Mouse (Mus musculus) kidney, adult 18-20 months (tissue): ENCODE results near the gene Snrpa.

Experiments used
- DNase-seq: peaks from one replicate; pipeline ENCODE4 v3.0.0; 2021

The Snrpa gene

DNA sequence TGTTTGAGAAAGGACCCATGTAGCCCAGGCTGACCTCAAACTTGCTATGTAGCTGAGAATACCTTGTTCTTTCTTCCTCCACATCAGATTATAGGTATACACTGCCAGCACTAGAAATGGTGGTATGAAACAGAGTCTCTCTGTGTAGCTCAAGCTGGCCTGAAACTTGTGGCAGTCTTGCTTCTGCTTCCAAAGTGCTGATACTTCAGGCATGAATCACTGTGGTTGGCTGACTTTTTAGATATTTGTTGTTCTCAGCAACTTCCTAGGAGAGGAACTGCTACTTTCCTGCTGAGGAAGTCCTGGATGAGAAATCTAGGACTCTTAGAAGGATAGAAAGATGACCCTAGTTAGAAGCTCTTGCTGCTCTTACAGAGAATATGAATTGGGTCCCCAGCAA, 2.3 kb upstream of the Snrpa start:
- no peak for DNase-seq

DNA sequence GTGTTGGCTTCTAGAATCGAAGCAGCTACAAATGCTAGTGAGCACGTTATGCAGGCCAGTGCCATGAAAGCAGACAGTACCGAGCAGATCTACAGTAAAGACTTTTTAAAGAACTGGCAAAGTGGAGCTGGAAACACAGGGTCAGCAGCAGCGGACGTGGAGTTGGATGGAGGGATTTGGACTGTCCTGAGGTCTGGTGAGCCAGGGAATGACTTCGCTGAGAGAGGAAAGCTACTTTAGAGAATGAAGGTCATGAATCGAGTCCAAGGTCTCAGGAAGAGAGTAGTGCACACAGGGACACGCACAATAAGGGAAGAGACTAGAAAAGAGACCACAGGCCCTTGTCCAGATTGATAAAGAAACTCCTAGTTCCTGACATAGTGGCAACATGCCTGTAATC, 1.6 kb upstream of the Snrpa start:
- no peak for DNase-seq

DNA sequence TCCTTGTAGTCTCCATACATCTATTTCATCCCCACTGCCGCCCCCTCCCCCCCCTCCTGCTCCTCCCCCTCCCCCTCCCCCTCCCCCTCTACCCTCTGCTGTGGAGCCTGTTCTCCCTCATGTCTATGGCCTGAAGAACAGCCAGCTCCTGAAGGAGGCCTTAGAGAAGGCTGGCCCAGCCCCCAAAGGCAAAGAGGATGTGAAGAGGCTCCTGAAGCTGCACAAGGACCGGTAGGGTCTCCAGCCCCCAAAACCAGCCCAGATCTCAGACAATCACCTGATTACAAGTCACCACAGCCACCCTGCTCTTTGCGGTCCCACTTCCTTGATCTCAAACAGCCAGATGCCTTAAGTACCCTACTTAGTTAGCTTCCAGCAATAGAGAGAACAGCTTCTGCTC, 1.1 kb upstream of the Snrpa start:
- no peak for DNase-seq

DNA sequence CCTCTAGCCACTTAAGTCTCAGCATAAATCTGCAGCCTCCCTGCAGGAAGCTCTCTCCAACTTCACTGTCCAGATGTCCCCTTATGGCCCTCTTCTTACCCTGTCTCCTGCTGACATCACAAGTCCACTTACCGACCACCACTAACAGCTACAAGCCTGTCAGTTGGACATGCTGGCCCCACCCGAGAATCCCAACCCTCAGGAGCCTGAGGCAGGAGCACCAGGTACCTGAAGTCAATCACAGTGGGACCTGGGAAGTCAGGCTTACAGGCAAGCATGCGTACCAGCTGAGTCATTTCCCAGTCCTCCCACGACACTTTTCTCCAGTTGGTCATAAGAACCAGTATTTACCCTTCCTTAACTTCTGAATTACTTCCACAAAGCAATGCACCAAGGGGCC, 2.3 kb downstream of the Snrpa start:
- DNase-seq: no peak

DNA sequence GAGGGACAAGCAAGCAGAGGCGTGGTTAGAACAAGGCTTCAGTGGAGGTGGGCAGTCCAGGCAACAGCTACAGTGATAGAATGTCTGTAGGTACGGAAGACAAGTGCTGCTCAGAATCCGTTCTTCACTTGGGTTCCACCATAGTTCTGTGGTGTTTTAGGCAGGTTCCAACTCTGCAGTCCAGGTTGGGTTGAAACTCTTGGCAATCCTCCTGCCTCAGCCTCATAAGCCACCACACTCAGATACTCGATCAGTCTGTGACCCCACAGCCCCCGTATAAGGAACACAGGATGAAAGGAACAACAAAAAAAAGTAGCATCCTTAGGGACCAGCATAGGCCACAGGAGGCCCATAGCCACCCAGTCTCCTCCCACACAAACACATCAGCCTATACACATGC, 3.6 kb downstream of the Snrpa start:
- no peak for DNase-seq

DNA sequence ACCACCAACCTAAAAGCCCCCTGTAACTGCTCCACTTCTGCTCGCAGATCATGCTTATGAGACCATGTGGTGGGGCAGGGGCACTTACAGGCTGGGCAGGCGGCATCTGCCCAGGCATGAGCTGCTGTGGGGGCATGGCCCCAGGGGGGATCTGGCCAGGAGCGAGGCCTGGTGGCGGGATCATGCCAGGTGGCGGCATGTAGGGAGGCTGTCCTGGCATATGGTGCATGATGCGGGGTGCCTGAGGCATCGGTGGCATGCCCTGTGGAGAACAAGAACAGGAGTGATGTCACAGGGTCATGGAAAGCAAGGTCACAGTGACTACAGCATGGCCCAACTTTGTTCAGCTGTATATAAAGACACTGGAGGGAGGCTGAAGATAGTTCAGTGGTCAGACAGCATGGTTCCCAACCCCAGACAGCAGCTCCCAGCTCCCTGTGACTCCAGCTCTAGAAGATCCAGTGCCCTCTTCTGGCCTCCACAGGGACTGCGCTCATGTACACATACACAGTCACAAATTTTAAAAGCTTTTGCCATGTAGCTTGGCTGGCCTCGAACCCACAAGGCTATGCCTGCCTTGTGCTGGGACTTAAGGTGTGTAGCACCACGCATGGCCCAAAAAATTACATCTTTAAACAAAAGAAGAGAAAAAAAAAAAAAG, 6.7 kb downstream of the Snrpa start:
- DNase-seq: no peak

DNA sequence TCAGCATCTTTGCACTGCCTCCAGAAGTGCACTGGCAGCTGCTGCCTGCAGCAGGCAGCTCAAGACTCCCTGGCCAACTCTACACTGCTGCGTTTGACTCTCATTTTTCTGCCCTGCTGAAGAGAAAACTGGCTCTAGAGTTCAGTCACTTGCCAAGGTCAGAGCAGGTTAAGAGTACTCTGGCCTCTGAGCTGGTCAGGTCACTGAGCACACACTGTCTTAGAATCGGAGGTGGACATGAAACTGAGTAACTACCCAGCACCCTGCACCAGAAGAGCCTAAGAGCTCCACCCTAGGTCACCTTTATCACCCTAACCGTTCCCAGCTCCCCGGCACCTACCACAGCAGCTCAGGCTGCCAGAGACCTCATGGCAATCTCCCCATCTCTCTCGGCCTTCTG, 10.1 kb downstream of the Snrpa start:
- no peak for DNase-seq

DNA sequence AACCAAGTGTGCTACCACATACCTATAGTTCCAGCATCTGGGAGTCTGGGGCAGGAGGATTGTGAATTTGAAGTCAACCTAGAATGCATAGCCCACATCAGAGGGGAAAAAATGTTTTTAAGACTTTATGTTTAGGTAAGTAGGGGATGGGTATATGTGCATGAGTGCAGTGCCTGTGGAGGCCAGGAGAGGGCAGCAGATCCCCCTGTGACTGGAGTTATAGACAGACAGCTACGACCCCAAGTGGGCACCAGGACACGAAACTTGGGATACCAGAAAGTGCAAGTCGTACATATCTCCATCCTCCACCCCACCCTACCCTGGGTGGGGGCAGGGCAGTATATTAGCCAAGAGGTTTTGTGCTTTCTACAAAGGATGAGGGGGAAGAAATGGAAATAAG, 11.1 kb downstream of the Snrpa start:
- no peak for DNase-seq

DNA sequence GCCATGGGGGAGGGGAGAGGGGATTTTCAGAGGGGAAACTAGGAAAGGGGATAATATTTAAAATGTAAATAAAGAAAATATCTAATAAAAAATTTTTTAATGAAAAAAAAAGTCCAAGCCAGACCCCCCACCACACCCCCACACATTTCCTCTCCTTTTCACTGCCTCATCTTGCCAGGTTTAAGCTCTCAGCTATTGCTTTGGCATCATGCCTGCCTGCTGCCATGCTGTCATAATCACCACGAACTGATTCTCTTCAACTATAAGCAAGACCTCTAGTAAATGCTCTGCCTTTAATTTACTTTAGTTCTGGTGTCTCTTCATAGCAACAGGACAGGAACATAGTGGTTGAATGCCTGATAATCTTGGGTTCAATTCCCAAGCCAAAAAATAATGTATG, 13.6 kb downstream of the Snrpa start:
- no peak for DNase-seq

DNA sequence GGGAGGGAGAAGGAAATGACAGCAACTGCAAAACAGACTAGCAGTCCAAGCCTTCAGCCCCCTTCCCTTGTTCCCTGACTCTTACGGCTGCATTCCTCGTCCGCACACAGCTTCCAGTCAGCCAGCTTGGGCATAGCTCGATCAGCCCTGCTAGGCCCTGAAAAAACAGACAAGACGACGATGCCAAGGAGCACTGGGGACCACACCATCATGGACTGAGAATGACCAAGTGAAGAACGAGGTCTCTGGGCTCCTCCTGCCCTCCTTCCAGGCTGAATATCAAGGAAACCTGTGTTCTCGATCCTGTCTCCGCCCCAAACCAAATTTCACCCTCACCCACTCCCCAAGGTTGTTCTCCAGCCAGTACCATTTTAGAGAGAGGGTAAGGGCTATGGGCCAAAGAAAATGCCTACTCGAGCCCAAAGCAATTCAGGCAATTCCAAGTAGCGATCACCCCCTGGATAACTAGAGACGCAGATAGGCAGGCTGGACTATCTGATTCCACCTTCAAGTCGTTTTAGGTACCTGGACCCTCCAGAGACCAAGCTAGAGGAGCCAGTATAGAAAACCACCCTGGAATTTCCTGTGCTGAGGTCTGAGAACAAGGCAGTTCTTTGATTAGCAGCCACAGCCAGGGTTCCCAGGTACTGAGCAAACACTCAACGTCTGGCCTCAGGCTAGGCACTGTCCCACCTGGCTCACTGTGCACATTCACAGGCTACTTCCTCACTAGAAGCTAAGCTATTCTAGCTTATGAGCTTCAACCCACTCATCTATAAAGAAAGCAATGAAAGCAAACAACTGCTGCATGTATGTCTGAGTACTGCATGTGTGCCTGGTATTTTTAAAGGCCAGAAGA, 15.0 kb downstream of the Snrpa start, which contains the start of the genes Gm21983 and Mia:
Gene Gm21983, minus strand, starts transcription at position 250 of the 859 bp plus-strand sequence.
Gene Mia, minus strand, starts transcription at position 321 of the 859 bp plus-strand sequence.
- no peak for DNase-seq

DNA sequence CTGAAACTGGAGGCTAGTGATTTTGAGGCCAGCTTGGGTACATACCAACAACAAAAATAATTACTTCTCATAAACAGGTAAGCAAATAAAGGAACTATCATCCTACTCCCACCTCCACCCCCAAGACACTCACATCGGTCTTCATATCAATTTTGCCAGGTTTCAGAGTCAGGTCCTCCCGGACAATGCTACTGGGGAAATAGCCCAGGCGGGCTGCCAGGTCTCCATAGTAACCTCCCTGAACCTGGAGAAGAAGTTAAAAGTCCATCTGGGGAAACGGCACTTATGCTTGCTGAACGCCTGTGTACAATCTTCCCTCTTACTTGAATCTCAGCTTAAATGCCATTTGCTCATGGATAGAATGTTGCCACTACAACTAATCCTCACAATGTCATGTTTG, 16.0 kb downstream of the Snrpa start:
- peak; percentile 88 for DNase-seq

DNA sequence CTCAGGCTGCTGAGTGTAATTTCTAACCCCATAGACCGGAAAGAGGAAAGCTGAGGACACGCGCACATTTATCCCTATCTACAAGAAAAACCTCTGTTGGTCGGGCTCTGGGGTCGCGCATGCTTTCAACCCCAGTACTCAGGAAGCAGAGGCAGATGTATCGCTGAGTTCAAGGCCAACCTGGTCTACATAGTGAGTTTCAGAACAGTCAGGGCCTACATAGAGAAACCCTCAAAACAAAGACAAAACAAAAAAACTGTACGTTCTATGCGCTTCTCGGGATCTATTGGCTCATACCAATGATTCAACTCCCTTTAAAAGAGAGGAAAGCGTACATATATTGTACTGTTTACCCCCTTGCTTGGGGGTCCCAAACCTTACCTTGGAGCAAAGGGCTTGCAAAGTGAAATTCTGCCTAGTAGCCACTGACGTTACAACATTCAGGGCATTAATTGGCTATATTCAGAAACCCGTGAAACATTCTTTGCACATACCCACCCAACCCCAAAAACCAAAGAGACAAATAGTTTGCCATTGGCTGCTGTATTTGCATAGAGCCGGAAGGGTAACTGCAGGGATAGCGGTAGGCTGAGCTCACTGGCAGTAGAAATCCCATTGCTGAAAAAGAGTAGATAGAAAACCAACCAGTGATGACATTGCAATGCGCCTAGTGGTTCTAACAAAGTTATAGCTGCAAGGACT, 16.7 kb downstream of the Snrpa start:
- no peak for DNase-seq

DNA sequence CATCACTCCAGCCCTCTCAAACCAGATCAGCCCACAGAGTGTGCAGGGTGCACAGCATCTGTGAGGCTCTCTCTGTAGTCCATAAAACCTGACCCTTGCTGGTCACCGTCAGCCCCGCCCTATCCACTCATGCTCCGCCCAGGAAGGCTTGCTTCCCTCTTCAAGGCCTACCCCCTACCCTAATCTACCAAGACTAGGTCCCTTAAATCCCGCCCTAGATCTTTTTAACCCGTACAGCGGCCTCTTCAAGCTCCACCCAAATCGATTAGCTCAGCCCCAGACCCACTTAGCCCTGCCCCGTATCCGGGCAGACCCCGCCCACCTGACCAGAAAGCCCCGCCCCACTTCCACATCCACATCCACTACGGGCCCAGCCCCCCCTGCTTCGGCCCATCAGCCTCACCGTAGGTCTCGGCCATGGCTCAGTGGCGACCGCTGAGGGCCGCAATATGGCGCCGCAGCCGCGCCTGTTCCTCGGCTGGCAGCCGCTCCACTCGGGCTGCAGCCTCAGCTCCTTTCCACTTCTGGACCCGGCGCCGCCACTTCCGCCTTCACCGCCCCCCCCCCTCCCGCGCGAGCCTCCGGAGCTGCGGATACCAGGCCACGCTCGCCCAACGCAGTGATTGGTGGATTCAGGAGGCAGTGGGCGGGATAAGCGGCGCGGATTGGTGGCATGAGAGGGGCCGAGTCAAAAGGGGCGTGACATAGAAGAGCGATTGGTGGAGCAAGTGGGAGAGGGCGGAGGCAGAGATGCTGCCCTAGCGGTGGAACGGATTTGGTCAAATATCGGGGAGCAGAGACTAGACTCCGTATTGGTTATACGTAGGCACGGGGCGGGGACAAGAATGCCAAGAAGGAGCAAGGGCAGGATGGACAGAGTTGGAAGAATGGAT, 17.5 kb downstream of the Snrpa start, which contains the start of gene Rab4b:
Gene Rab4b, minus strand, starts transcription at position 573 of the 893 bp plus-strand sequence.
- DNase-seq: peak; percentile 99

DNA sequence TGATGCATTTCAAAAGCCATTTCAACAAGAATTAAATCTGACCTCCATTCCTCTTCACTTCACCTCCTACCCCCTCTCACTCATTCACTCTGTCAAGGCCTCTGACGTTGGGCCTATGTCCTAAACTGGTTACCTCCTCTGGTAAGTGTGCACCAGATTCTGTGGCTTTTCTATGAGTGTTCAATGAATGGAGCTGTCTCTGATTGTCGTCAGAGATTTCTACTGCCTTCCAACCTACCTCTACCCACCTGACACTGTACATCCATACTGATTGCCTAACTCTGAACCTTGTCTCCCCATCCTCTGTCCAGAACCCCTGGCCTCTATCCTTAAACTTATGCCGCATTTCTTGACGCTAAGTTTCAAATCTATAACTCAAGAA, 18.1 kb downstream of the Snrpa start:
- no peak for DNase-seq

DNA sequence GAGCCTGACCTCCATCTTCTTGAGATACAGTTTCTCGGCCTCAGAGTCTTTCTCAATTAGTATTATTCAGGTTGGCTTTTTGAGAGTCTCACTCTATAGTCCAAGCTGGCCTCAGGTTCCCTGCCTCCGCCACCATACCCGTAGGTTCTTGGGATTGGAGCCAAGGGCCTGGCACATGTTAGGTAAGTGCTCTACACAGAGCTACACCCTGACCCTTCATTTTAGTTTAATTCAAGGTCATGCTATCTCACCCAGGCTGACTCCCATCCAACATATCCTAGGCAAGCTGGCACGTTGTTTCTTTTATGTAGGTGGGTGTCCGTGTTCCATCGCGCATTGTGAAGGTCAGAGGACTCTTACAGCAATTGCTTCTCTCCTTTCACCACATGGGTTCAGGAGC, 21.2 kb downstream of the Snrpa start:
- DNase-seq: no peak

DNA sequence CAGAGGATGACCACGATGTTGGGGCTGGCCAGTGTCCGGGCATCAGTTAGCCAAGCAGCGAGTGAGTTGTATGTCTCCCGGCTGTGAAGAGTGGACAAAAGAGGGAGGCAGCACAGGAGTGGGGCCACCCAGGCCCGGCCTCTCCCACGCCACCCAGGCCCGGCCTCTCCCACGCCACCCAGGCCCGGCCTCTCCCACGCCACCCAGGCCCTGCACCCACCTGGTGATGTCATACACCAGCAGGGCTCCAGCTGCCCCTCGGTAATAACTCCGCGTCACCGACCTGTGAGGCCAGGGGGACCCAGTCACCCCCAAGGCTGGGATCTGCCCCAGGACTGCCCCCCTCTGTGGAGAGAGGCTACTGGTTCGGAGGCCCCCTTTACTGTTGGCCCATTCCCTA, 21.6 kb downstream of the Snrpa start:
- DNase-seq: no peak

DNA sequence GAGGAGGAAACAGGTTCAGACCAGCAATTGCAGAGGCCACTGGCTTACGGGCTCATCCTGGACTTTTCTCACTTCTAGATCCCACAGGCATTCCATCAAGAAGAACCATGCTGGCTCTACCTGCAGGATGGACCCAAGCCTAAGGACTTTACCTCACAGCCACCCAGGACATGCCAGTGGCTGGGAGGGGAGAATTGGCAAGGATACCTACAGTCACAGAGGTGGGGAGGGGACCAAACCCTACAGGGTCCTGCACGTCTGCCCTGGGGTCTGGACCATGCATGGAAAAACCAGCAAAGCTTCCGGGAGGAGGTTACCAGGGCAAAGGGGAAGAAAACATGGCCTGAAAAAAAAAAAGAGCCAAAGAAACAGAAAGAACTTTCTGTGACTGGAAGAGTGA, 25.1 kb downstream of the Snrpa start:
- no peak for DNase-seq

DNA sequence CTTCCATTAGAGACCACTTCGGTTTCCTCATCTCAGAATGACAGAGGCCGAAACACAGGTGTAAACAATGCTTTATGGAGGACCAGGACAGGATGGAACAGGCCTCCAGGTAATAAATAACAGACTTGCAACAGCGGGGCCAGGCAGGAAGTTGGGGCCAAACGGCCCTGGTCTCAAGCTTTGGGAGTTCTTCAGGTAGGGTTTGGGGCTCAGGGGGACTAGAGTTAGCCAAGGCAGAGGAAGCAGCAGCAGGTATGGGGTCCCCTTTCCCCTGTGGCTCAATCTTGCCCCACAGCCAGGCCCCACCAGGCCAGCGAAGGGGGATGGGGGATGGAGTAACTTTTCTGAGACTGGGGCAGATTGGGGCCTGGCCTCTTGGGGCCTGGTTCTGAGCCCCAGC, 27.7 kb downstream of the Snrpa start:
- peak; percentile 35 for DNase-seq

DNA sequence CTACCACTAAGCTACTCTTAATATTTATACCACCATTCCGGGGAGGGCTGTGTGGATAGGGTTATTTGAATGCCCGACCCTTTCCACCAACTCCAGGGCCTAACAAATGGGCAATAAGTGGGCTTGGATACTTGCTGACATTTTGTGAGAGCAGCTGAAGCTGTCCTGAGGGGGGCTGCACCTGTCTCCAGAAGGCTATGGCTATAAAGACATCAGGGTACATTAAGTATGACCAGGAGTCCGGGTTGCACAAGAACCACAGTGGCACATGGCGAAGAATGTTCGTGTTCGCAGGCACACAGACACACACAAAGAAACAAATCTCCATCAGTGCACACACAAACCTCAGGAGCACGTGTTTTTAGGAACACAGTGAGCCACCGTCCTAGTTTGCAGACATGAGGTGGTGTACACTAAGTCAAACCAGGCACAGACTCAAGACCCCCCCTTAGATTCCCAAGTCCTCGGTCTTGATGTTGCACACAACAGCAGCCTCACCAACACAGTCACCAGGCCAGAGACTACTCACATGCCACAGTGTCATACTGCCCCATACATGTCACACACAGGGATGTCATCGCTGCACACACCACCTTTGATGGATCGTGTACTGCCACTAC, 28.5 kb downstream of the Snrpa start:
- no peak for DNase-seq

DNA sequence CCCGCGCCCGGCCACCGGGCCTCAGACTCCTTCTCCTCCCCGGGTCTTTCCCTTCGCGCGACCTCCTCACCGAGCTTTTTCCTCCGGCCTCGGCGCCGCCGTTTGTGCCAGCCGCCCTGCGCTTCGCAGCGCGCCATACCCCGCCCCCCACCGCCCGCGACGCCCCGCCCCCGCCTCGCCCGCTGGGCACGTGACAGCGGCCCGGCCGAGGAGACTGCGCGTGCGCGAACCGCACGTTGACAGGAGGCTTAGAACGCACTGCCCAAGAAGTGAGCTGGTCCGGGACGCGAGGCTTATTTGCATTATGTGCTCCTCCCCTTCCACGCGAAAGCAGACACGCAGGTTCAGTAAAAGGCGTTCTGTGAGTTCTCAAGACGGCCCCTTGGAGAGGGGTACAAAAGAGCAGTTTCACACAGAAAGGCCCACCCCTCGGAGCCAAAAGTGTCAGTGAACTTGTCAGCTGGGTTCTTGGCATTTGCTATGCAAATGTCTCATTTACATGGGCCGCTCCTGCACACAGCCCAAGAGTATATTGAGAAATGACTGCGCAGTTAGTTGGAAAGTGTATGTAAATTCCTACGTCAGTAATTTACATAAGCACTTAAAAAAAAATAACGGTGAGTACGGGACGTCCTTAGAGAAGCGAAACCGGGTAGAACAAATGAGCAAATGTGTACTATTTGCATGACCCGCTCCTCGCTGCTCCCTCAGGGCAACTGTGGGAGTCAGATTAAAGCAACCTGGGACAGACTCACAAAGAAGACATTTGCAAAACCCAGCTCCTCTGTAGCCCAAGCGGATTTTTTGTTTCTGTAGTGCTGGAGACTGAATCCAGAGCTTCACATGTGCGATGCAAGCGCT, 29.2 kb downstream of the Snrpa start, which contains the start of gene Egln2:
Gene Egln2, minus strand, starts transcription at position 189 of the 861 bp plus-strand sequence.
- DNase-seq: peak; percentile 96

DNA sequence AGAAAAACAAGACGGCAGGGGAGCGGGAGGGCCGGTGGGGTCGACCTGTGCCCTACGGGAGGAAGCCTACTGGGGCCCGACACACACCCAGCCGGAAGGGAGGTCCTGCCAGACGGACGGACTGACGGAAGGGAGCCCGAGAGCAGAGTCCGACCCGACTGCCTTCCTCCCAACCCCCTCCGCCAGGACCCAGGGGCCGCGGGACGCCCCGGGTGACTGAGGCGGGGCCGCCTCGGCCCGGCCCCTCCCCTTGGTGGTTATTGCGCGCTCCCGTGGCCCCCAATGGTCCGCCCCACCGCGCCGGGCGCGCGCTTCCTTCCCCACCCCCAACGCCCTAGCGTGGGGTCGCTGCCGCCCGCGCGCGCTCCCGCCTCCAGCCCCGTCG, 29.9 kb downstream of the Snrpa start:
- peak; percentile 91 for DNase-seq
